Mouse (Mus musculus): ENCODE results near the gene Akap12.

Gene Akap12

DNA sequence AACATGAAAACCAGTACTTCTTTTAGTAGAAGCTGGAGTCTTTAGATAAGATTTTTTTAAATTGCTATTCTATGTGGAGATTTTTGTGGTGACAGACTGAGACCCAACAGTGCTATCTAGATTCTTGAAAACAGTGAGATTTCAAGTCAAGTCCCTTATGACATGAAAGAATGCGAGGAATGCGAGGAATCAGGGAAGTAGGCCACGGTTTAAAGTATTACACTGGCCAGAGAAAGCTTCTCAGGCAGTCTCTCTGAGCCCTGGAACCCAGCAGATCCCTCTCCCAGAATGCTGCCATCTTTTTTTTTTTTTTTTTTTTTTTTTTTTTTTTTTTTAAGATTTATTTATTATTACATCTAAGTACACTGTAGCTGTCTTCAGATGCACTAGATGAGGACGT is 16.2 kb downstream of the Akap12 start:
- no peak for DNase-seq (ENCODE audit: low read depth, low spot score)

DNA sequence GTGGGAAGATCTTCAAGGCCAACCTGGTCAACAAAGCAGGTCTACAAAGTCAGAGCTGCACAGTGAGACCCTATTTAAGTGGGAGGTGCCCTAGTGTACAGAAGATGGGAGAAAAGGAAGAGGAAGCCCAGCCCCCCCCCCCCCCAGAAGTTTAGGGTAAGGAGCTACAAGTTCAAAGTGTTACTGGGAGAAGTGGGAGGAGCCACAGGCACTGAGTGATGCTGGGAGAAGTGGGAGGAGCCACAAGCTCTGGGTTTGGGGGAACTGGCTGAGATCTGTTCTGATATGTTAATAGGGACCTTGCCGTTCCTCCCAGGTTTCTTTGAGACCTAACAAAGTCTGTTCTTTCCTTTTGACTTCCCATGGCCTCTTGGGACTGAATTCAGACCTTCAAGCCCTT is 18.6 kb downstream of the Akap12 start:
- DNase-seq (ENCODE audit: low read depth, low spot score) = no peak

DNA sequence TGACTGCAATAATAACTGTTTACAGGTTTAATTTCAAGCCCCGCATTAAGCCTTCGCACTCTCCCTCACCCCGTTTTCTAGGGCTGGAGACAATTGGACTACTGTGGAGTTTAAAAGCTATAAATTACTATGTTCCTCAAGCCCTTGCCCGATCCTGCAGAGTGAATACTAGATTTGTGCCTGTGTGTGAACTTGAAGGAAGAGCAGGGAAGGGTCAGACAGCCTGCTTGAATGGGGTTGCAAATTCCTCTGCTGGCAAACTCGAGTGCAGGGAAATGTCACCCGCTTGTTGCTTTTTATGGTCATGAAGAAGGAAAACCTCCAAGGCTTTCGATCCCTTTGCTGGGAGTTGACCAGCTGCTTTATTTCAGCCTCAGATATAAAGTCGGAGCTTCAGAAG is 19.6 kb downstream of the Akap12 start:
- no peak for DNase-seq (ENCODE audit: low read depth, low spot score)

DNA sequence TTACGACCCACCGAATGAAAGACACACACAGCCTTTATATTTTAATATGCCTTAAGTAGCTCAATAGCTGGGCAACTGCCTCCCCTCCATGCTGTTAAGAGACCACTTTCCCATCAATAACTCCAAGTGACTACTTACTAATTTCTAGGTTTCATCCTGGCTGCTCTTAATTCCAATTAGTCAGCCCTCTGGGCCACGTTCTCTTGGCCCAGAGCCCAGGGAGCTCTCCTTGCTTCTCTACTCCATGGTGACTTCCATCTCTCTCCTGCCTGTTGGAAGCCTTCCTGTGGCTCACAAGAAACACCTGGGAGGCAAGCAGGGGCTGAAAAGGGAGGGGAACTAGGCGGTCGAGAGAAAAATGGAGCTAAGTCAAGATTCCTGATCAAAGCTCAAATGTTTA is 23.0 kb downstream of the Akap12 start:
- no peak for DNase-seq (ENCODE audit: low read depth, low spot score)

DNA sequence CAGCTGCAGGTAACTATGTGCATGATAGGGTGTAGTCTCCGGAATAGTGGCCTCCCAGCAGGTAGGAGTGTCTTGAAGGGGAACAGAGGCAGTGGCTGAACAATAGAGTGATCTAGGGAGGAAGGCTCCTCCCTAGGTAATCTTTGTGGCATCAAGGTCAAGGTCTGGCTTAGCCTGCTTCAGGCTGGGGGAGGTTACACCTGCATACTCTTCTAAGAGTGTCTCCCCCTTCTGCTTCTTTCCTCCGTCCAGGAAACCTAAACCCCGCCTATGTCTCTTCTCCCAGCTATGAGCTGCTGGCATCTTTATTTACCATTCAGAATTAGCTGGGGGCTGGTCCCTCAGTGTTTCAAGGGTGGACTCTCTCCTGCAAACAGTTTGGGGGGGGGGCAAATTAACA is 23.5 kb downstream of the Akap12 start:
- peak; percentile 85 for DNase-seq (ENCODE audit: low read depth, low spot score)

DNA sequence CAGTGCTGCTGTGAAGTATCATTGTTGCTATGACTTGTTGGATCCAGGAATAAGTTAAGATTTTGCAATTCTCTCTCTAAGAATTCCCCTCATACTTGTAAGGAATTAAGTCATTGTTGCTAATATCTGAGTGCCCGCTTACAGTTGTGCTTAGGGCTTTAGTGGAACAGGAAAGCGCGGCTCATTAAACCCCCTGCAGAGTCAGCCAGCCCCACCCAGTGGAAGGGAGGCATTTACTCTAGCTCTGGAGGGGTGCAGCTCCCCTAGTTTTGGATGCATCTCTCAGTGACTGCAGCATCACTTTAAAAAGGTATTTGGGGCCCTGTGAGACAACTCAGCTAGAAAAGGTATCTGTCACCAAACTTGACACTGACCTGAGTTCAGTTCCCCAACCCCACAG is 24.0 kb downstream of the Akap12 start:
- no peak for DNase-seq (ENCODE audit: low read depth, low spot score)

DNA sequence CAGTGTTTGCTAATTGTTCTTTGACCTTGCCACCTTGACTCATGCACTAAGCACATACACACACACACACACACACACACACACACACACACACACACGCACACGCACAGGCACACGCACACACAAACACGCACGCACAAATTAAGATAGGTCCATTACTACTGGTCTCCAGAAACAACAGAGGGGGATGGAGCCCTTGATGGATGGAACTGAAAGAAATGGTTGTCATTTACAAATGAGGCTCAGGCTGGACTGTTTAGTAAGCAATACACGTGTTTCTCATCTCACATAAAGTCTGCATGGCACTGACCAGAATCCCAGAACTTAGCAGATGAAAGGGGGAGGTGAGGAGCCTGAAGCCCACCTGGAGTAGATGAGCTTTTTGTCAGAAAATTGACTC is 24.4 kb downstream of the Akap12 start:
- DNase-seq (ENCODE audit: low read depth, low spot score) = no peak

DNA sequence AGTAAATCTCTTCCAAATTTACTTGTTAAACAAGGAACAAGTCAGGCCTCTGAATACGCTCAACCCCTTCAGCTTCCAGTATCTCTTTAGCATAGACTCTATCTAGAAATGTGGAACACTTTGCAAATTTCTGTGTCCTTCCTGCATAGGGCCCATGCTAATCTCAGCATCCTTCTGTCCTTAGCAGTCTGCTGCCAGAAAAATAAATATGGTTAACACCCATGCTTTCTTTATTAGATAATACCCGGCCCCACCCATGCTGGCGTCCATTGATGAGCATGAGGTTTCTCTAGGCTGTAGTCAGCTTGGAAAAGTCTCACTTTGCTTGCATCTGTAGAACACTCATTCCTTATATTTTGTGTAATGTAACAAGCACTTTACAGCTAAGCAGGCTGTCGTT is 27.2 kb downstream of the Akap12 start:
- no peak for DNase-seq (ENCODE audit: low read depth, low spot score)

DNA sequence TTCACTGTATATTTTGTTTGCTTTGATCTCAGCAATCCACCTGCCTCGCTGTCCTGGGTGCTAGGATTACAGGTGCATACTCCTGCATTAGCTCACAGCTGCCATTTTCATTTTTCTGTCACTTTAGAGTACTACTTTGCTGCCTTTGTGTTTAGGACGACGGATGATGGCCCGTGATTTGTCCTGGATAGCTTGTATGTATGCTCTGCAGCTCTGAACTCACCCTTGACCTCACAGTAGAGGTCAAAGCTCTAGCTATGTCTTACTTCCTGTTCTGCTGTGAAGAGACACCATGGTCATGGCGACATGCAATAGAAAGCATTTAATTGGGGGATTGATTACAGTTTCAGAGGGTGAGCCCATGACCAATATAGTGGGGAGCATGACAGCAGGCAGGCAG is 37.4 kb downstream of the Akap12 start:
- no peak for DNase-seq (ENCODE audit: low read depth, low spot score)

DNA sequence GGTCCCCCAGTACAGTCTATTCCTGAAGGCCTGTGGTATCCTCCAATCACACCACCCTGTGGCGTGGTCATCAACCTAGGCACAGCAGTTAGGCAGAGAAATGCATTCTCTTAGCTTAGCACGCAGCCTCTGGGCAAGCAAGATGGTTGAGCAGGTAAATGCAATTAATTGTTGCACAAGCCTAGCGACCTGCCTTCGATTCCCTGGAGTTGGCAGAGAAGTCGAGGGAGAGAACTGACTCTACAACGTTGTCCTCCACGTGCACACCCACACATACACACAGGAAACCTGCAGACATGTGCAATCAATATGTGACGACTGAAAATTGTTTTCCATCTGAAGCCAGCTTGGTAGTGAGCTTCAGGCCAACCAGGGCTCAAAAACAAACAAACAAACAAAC is 57.7 kb downstream of the Akap12 start:
- no peak for DNase-seq (ENCODE audit: low read depth, low spot score)

DNA sequence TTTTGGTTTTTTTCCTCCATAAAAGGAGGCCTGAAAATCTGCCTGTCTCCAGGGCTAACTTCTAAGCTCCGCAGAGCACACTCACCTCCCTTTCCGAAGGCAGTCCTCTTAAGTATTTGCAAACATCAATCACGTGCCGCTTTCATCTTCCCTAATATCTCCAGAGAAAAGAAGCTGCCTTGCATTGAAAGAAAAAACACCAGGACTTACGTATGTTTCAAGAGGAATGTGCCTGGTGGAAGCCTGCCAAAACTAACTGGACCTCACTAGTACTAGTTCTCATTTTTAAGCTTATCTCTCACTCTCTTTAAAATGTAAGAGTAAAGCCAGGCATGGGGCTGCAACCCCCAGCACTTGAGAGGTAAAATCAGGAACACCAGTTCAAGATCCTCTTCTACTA is 59.4 kb downstream of the Akap12 start:
- no peak for DNase-seq (ENCODE audit: low read depth, low spot score)

DNA sequence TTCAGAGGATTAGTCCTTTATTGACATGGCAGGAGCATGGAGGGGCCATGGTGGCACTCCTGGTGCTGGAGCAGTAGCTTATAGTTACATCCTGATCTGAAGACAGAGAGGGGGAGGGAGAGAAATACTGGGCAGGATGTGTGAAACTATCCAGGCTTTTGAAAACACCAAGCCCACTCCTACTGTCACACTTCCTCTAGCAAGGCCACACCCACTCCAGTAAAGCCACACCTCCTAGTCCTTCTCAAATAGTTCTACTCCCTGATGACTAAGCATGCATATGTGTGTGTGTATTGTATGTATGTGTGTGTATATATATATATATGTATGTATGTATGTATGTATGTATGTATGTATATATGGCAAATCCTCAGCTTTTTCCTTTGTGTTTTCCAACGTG is 61.5 kb downstream of the Akap12 start:
- no peak for DNase-seq (ENCODE audit: low read depth, low spot score)

DNA sequence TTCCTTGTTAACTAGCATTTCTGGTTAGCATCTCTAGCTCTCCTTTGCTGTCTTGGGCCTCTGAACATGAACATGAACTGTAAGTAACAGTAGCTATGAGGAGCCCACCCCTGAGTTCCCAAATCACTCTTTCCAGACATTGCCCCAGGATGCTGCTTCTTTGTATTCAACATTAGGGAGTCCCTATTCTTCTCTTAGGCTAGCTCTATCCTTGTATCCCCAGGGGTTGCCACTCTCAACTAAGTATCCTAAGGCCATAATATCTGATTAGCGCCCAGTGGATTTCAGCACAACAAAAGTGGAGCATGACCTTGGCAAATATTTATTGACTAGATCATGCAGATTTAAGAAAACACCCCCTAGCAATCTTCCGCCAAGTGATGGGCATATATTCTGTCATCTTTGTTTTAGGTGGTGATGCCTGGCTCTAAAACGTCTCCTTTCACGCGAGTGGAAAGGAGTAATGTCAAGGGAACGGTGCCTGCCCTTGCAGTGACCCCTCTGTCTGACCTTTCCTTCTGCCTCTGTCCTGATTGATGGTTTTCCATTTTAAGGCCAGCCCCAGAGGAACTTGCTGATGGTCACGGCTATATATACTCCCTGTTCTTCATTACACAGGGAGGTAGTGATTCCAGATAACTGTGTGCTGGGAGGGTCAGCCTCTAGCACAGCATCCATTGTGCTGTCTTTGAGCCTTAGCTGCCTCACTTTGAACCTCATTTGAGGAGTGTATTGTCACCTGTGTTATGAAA is 66.2 kb downstream of the Akap12 start:
- DNase-seq (ENCODE audit: low read depth, low spot score) = no peak

DNA sequence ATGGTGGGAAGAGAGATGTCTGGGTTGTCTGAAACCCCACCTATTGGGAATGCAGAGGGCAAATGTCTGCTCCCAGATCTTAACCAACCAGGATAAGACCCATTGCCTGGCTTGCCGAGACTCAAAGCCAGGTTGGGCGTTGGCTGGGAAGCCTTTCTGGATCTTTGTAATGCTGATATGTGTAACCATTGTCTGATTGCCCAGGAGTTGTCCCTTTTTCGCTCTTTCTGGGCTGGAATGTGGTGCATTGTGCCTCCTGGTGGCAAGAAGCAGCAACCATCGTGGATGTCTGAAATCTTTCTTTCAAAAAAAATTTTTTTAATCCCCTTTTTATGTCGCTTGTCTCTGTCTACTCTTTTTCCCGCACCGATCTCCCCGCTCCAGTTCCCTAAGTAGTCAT is 67.1 kb downstream of the Akap12 start:
- DNase-seq (ENCODE audit: low read depth, low spot score) = peak; percentile 89

DNA sequence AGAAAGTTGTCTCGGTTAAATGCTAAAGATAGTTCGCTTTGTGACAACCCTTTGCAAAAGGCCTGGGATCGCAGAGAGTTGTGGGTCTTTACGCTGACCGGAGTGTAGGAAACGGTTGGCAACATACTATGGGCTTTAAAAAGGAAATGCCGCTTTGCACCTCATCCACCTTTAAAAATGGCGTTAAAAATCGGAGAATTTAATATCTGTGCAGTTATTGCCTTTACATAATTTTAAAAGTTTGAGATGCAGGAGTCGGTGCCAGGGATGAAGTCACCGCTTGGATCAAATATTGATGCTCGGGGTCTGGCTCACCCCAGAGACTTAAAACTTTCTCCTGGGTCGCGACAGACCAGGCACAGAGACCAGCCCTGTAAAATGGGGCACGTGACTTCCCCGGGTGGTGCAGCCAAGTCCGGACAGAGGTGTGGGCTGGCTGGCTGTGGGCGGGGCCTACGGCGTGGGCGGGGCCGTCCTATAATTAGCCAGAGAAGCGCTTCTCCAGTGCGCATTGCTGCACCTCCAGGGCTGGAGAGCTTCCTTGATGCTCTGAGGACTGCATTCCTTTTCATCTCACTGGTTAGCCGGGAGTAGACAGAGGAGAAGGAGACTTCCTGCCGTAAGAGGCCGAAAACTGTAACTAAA is 68.0 kb downstream of the Akap12 start:
- peak; percentile 82 for DNase-seq (ENCODE audit: low read depth, low spot score)

DNA sequence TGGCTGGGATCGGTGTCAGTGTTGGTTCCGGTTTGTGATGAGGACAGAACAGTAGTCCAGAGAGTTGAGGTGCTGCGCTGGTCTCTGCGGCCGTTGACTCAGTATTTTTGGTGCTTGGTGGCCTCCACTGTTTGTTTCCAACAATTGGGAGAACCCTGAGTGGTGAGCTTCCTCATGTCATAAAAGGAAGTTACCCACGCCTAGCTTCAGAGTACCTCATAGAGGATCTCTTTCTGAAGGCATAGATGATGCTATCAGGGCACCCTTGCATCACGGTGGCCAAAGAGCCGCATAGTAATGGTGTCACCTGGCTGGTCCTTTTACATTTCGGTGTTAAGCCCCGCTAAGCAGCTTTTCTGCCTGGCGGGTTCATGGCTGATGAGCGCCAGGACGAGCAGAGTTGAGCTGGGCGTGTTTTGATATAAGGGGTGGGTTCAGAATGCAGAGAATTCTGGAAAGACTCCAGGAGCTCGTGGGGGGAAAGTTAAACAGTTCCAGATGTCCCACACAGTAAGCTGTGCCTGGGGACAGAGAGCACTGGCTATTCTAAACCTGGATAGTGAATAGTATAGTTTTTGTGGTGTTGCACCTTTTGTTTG is 72.8 kb downstream of the Akap12 start:
- no peak for DNase-seq (ENCODE audit: low read depth, low spot score)

DNA sequence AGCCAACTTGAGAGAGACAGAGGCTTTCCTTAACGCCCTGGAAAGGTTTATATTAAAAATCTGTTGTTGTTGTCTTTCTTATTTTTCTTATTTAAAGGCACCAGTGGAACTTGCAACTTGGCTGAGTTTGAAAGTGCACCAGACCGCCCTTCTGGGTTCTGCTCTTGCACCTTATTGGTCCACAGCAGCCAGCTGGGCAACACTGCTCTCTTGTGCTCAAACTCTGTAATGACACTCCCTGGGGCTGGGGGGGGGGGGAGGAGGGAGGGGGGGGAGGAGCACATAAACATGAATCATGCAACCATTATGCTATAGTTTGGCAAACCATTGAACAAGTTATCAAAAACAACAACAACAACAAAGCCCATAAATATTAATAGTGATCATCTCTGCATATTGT is 75.2 kb downstream of the Akap12 start:
- DNase-seq (ENCODE audit: low read depth, low spot score) = no peak

DNA sequence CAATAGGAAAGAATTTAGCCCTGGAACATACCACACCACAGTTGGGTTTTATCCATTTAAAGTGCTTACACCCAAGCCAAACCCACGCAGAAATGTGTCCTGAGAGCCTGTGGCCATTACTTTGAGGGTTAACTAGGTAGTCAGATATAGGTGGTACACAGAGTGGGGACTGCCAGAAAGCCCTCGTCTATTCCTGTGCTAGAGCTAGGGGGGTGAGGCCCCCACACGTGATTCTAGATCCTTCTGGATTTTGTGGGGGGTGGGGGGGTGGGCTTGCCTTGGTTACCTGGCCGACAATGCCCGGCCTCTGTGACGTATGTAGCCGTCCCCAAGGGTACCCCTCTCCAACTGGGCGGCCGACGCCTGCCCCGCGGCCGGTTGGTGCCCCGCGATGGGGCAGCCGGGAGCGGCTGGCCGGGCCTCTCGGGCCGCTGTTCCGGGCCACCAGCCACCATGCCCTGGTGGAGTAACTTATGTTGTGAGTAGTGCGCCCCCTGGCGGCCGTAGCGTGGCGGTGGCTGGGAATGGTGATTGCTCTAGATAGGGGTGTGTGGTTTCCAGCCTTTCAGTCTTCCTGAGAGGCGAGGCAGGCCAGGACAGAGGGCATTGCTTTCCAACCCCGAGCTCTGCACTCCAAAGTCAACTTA is 80.4 kb downstream of the Akap12 start:
- DNase-seq (ENCODE audit: low read depth, low spot score) = peak; percentile 77

DNA sequence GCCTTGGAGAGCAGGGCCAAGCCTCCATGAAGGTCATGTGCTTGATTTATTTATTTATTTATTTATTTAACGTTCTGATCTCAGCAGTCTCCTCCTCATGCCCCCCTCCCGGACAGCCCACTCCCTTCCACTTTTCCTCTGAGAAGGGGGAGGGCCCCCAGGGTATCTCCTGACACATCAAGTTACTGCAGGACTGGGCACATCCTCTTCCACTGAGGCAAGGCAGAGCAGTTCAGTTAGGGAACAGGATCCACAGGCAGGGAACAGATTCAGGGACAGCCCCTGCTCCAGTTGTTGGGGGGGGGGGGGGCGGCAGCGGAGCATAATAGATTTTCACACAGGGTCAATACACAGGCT is 80.9 kb downstream of the Akap12 start:
- DNase-seq (ENCODE audit: low read depth, low spot score) = no peak

DNA sequence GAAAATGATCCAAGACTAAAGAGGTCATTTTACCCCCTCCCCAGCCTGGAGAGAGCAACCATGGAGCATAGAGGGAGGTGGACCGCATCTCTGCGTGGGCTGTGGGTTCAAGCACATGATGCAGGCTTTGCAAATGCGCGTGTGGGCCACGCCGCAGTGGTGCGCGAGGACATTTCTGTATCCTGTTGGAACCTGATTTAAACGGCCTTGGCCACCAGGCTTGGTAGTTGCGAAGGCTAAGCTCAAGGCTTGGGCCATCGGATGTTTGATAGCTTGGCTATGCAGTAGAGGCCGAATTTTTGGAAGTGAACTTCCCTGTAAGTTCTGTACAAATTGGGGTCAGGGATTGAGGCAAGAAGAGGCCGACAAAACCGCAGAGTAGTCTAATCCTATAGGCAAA is 81.4 kb downstream of the Akap12 start:
- DNase-seq (ENCODE audit: low read depth, low spot score) = no peak

DNA sequence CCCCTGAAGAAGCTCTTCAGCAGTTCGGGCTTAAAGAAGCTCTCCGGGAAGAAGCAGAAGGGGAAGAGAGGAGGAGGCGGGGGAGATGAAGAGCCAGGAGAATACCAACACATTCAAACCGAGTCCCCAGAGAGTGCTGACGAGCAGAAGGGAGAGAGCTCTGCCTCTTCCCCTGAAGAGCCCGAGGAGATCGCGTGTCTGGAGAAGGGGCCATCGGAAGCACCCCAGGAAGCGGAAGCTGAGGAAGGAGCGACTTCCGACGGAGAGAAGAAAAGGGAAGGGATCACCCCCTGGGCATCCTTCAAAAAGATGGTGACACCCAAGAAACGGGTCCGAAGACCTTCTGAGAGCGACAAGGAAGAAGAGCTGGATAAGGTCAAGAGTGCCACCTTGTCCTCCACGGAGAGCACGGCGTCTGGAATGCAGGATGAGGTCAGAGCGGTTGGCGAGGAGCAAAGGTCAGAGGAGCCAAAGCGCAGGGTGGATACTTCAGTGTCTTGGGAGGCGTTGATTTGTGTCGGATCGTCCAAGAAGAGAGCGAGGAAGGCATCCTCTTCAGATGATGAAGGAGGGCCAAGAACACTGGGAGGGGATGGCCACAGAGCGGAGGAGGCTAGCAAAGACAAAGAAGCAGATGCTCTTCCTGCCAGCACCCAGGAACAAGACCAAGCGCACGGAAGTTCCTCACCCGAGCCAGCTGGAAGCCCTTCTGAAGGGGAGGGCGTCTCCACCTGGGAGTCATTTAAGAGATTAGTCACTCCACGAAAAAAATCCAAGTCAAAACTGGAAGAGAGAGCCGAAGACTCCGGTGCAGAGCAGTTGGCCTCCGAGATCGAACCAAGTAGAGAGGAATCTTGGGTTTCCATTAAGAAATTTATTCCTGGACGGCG is 88.4 kb downstream of the Akap12 start:
- no peak for DNase-seq (ENCODE audit: low read depth, low spot score)
